Mouse (Mus musculus) bone marrow, adult 2 months (tissue): ENCODE results near the gene Fam160a1. TPM values are rescaled to one million over a fixed set of nuclear protein-coding genes. Genes with fewer than 3 reads are reported as not detected.

ENCODE experiments used
- H3K27ac ChIP-seq: fragments of 200-500 bp; 2 replicates; pipeline ENCODE4 v1.5.1; 2012; ENCODE audit warnings: low read depth, mild to moderate bottlenecking, control low read depth, inconsistent platforms, low read length; ENCODE audit not compliant: control insufficient read depth, poor library complexity, insufficient read depth
- H3K4me1 ChIP-seq: fragments of 200-500 bp; 2 replicates; pipeline ENCODE4 v1.6.1; 2011; ENCODE audit warnings: low read length; ENCODE audit not compliant: control insufficient read depth, insufficient read depth
- H3K4me3 ChIP-seq: fragments of 200-500 bp; replicated peaks from 2 replicates; pipeline ENCODE3; 2011; ENCODE audit warnings: mild to moderate bottlenecking, low read depth, low read length, control low read depth; ENCODE audit not compliant: control insufficient read depth
- CTCF ChIP-seq: fragments of 200-500 bp; IDR thresholded peaks from 2 replicates; pipeline ENCODE4 v1.5.1; 2011; ENCODE audit warnings: low read length, control low read depth; ENCODE audit not compliant: control insufficient read depth, insufficient read depth
- POLR2A ChIP-seq: fragments of 200-500 bp; IDR thresholded peaks from 2 replicates; pipeline ENCODE4 v1.6.1; 2011; ENCODE audit warnings: low read depth, mild to moderate bottlenecking, control low read depth, low read length, borderline replicate concordance; ENCODE audit not compliant: control insufficient read depth
- WGBS: fragments of 180-500 bp; shearing (Covaris S2); methylation state at CpG from one replicate; pipeline ENCODE4 v1.1.7; 2018; 5-methylcytosine and 5-hydroxymethylcytosine counted together
- polyA plus RNA-seq: library from polyadenylated mRNA; stranded (reverse); fragments of >200 nt; gene quantifications from 2 replicates; pipeline ENCODE4 v1.2.4, GENCODE M21; 2011; ENCODE audit warnings: low replicate concordance; ENCODE audit not compliant: missing spikeins, insufficient read depth, insufficient read length

The Fam160a1 gene
- polyA plus RNA-seq, 1 experiment, result not detected

- Histone ChIP-seq H3K27ac (no peak overlapping the region), H3K4me3 (no peak overlapping the region), H3K4me1 (no peaks in the 10 kb centered on the region; the same call in 1 of the 2 replicates)
- WGBS, result 88% methylated on average over 3 of the region's 3 CpGs
- TF ChIP-seq CTCF (no peak), POLR2A (no peak)
Measured at GRCm38 (mm10) chr3:85855043-85855442, 38.0 kb upstream of the Fam160a1 start.

DNA sequence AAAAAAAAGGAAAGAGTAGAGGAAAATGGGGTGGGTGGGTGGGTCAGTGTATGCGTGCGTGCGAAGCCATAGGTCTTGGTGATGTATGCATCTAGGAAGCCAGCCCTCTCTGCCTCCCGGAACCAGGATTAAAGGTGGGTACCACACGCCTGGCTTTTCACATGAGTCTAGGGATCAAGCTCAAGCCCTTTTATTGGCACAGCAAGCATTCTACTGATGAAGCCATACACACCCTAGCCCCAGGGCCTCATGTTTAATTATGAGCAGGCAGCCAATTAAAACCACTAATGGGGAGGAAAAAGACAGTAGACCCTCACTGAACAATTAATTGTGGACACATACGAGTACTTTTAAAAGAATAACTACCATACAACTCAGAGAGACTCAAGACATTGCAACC, 37.1 kb upstream of the Fam160a1 start:
- Histone ChIP-seq H3K27ac (no peak overlapping the region), H3K4me1 (no peaks in the 10 kb centered on the region; the same call in 1 of the 2 replicates), H3K4me3 (no peak overlapping the region)
- 76% methylated on average over 6 of the region's 6 CpGs for WGBS
- no peak for TF ChIP-seq CTCF
- TF ChIP-seq POLR2A, result no peak

DNA sequence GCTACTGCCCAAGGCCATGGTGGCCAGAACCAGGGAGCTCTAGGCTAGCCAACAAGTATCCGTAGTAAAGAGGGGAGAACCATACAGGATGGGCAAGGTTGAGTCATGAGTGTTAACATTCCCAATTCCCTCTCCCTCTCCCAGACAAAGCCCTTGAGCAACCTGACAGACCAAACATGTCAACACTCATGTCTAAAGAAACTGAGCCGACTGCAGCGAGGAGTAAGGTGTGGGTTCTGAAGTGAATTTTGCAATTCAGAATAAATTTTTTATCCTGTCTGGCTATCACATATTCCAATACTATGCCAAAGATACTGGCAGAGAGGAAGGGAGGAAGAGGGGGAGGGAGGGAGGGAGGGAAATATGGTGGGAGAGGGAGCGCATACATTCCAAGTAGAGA, 36.6 kb upstream of the Fam160a1 start:
- Histone ChIP-seq H3K27ac (no peak overlapping the region), H3K4me3 (no peak overlapping the region), H3K4me1 (no peaks in the 10 kb centered on the region; the same call in 1 of the 2 replicates)
- 82% methylated on average over 4 of the region's 4 CpGs for WGBS
- TF ChIP-seq CTCF, result no peak
- TF ChIP-seq POLR2A, result no peak

DNA sequence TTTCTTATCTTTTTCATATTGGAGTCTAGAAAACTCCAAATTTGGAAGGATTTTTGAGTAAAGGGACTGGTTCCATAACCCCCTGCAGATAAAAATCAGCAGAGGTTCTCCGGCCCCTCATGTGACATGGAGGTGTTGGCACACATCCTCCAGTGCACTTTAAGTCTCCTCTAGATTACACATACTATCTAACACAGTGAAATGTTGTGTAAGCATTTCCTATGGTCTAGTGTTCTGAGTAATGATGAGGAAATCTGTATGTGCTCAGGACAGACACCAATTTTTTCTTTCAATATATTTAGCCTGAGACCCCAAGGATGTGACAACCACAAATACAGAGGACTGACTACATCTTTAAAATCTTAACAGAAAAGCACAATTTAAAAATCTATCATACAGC, 33.0 kb upstream of the Fam160a1 start:
- WGBS, result 44% methylated on average over 1 of the region's 1 CpGs
- TF ChIP-seq POLR2A (no peak), CTCF (no peak)
- no peak overlapping the region for H3K27ac ChIP-seq
- no peaks in the 10 kb centered on the region; the same call in 1 of the 2 replicates for H3K4me1 ChIP-seq
- H3K4me3 ChIP-seq, result no peak overlapping the region

DNA sequence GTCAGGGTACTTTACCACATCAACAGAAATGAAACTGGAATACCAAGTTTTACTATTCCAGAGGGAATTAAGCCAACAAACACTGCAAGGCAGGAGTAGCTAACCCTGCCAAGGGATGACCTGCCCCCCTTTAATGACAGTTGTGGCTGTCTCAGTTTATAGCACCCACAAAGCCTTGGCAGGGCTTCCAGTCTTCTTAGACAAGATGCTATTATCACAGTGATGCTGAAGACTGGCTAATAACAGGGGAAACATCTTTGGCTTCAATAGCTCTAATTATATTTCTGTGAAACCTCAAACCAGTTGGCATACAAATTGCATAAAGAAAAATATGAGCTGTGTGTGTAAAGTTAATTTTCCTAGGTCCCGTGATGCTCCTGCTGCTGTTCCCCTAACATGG, 29.2 kb upstream of the Fam160a1 start:
- TF ChIP-seq CTCF (no peak), POLR2A (no peak)
- H3K27ac ChIP-seq, result no peak overlapping the region
- no peaks in the 10 kb centered on the region; the same call in 1 of the 2 replicates for H3K4me1 ChIP-seq
- H3K4me3 ChIP-seq, result no peak overlapping the region
- WGBS, result 79% methylated on average over 1 of the region's 1 CpGs

- TF ChIP-seq CTCF, result no peak
- TF ChIP-seq POLR2A, result no peak
- 82% methylated on average over 6 of the region's 6 CpGs for WGBS
- H3K4me3 ChIP-seq, result no peak overlapping the region
- no peaks in the 10 kb centered on the region for H3K4me1 ChIP-seq
- no peak overlapping the region for H3K27ac ChIP-seq
Measured at GRCm38 (mm10) chr3:85845341-85845740, 28.2 kb upstream of the Fam160a1 start.

- Histone ChIP-seq H3K4me1 (no peaks in the 10 kb centered on the region), H3K27ac (no peak overlapping the region), H3K4me3 (no peak overlapping the region)
- TF ChIP-seq CTCF (no peak), POLR2A (no peak)
Measured at GRCm38 (mm10) chr3:85842881-85843218, 25.8 kb upstream of the Fam160a1 start.

GRCm38 (mm10) chr3:85842177-85842880, 25.2 kb upstream of the Fam160a1 start:
- 34% methylated on average over 9 of the region's 9 CpGs for WGBS
- no peak overlapping the region for H3K27ac ChIP-seq
- TF ChIP-seq CTCF (no peak), POLR2A (no peak)
- H3K4me3 ChIP-seq, result no peak overlapping the region
- H3K4me1 ChIP-seq, result no peaks in the 10 kb centered on the region
